Mouse (Mus musculus): Measurements from ENCODE around the gene Tars. TPM values are rescaled to one million over a fixed set of nuclear protein-coding genes. Genes with fewer than 3 reads are reported as not detected.

Gene Tars
- polyA plus RNA-seq, 1 experiment from 2014 or later: 58.9 TPM

DNA sequence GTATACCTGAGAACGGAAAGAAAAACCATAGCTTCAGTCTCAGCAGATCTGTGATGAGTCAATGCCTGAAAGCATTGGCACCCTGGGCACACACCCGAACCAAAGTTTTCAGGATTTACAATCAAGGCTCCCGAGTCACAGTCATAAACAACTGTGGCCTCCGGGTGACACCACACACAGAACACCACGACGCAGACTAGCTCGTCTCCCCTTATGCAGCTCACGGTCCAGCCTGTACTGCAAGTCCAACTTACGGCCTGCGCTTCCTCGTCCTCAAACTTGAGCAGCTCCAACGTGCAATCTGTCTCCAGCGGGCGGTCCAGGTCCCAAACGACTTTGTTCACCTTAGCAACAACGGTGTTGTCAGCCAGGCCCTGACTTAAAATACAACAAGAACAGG is 6.6 kb downstream of the Tars start:
- Histone ChIP-seq H3K36me3 (peaks cover 36% of the 10 kb centered on the region), H3K4me2 (no peak overlapping the region), H3K27me3 (replicated peaks) (no peaks in the 10 kb centered on the region), H3K4me3 (replicated peaks) (no peak overlapping the region), H3K27ac (no peak overlapping the region), H3K9ac (no peak overlapping the region), H3K9me3 (no peaks in the 10 kb centered on the region), H3K4me1 (no peaks in the 10 kb centered on the region)
- WGBS: 92% methylated on average over 16 of the region's 16 CpGs
- no peak for ATAC-seq (ENCODE audit: insufficient read depth, low FRiP score, low read depth)

DNA sequence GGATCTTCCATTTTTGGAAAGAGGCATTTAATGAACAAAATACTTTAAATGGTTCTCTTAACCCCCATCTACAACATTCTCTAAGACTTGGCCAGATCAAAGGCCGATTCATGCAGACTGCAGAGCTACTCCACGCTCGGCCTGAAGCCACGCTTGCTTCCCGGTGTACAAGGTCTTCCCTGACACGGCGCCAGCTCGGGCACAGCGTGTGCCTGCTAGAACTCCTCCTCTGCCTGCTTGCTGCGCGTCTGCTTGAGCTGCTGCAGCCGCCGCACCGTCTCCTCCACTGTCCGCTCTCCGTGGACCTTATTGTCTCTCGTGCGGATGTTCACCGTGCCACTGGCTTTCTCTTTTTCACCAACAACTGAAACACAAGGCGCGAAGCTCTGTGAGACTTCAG is 15.7 kb downstream of the Tars start:
- Histone ChIP-seq H3K36me3 (peaks cover 33% of the 10 kb centered on the region), H3K4me1 (no peaks in the 10 kb centered on the region), H3K9me3 (no peaks in the 10 kb centered on the region), H3K4me3 (replicated peaks) (no peak overlapping the region), H3K27me3 (replicated peaks) (no peaks in the 10 kb centered on the region), H3K27ac (no peak overlapping the region), H3K9ac (no peak overlapping the region), H3K4me2 (no peak overlapping the region)
- ATAC-seq (ENCODE audit: insufficient read depth, low FRiP score, low read depth): no peak
- WGBS: 97% methylated on average over 21 of the region's 21 CpGs

GRCm38 (mm10) chr15:11382585-11382984 is 16.9 kb downstream of the Tars start:
- Histone ChIP-seq H3K27me3 (replicated peaks) (no peaks in the 10 kb centered on the region), H3K4me3 (replicated peaks) (no peak overlapping the region), H3K4me2 (no peak overlapping the region), H3K9me3 (no peaks in the 10 kb centered on the region), H3K27ac (no peak overlapping the region), H3K36me3 (peaks cover 26% of the 10 kb centered on the region), H3K4me1 (no peaks in the 10 kb centered on the region), H3K9ac (no peak overlapping the region)
- 77% methylated on average over 12 of the region's 12 CpGs for WGBS
- no peak for ATAC-seq (ENCODE audit: insufficient read depth, low FRiP score, low read depth)

DNA sequence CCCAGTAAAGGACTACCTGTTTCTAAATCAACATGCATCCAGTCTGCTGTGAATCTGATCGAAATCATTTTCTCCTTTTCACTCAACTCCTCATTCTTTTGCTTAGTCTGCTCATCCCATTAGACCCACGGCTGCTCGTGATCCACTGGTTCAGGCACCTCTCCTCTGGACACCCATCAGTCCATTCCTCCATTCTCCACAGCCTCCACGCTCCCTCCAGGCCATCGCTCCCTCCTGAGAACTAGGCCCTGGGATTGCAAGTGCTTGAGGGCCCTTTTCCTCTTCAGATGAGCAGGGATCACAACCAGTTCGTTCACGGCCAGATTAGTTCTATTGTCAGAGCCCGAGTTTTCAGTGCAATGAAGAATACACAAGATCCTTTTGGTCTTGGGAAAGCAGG is 18.8 kb downstream of the Tars start:
- no peak for ATAC-seq (ENCODE audit: insufficient read depth, low FRiP score, low read depth)
- no peak overlapping the region for H3K27ac ChIP-seq
- WGBS: 80% methylated on average over 8 of the region's 8 CpGs
- no peaks in the 10 kb centered on the region for H3K4me1 ChIP-seq
- peaks cover 18% of the 10 kb centered on the region for H3K36me3 ChIP-seq
- H3K27me3 ChIP-seq (replicated peaks): no peaks in the 10 kb centered on the region
- no peak overlapping the region for H3K4me3 ChIP-seq (replicated peaks)
- no peak overlapping the region for H3K9ac ChIP-seq
- H3K4me2 ChIP-seq: no peak overlapping the region
- no peaks in the 10 kb centered on the region for H3K9me3 ChIP-seq

DNA sequence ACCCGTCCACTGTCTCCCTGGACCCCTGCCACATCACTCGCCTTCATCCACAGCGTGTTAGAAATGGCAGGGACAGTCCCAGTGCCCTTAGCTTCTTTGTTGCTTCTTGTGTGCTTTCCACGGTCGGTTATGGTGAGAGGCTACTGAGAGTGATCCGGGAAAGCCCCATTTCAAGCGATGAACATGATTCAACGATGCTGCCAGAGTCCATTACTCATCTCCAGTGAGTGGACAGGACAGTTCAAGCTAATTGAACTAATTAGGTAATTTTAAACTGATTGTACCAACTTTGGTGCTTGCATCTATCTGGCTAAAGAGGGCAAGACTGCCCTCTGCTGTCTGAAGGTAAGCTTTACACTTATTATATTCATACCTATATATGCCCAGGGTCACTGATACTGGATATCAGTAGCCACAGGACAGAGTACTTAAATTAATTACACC is 19.4 kb downstream of the Tars start:
- Histone ChIP-seq H3K9me3 (no peaks in the 10 kb centered on the region), H3K9ac (no peak overlapping the region), H3K27me3 (replicated peaks) (no peaks in the 10 kb centered on the region), H3K4me3 (replicated peaks) (no peak overlapping the region), H3K36me3 (peaks cover 14% of the 10 kb centered on the region), H3K27ac (no peak overlapping the region), H3K4me2 (no peak overlapping the region), H3K4me1 (no peaks in the 10 kb centered on the region)
- WGBS: 39% methylated on average over 8 of the region's 8 CpGs
- no peak for ATAC-seq (ENCODE audit: insufficient read depth, low FRiP score, low read depth)

- H3K4me1 ChIP-seq: no peaks in the 10 kb centered on the region
- 75% methylated on average over 8 of the region's 8 CpGs for WGBS
- H3K4me3 ChIP-seq (replicated peaks): no peak overlapping the region
- no peak overlapping the region for H3K4me2 ChIP-seq
- no peak overlapping the region for H3K9ac ChIP-seq
- no peak overlapping the region for H3K27ac ChIP-seq
- ATAC-seq (ENCODE audit: insufficient read depth, low FRiP score, low read depth): no peak
- no peaks in the 10 kb centered on the region for H3K27me3 ChIP-seq (replicated peaks)
- no peaks in the 10 kb centered on the region for H3K9me3 ChIP-seq
- H3K36me3 ChIP-seq: peaks cover 9% of the 10 kb centered on the region
These were observed 19.9 kb downstream of the Tars start for GRCm38 (mm10) chr15:11379431-11380086.

DNA sequence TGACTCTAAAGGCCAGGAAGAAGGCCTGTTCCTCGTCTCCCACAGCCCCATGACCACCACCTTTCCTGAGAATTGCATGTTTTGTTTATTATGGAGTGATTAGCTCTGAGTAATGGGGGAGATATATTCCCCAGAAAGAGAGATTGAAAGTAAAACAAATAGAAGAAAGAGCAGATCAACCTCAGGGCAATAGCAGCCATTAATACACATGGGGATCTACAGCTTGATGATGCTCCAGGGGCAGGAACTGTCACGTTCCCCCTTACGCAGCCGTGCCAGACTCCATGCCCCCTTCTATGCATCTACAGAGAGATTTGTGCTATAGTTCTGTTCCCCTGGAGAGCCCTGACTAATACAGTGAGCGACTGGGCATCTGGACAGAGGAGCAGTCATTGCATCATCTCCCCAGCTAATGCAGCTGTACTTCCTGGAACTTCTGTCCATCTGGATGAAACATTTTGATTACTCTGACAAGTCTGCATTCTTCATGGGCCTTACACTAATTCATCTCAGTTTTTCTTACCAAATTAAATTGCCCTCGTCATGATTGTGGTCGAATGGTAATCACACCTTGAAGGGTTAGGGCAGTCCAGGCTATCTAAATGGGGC is 28.9 kb downstream of the Tars start:
- H3K4me2 ChIP-seq: no peak overlapping the region
- WGBS: 64% methylated on average over 7 of the region's 7 CpGs
- ATAC-seq (ENCODE audit: insufficient read depth, low FRiP score, low read depth): no peak

DNA sequence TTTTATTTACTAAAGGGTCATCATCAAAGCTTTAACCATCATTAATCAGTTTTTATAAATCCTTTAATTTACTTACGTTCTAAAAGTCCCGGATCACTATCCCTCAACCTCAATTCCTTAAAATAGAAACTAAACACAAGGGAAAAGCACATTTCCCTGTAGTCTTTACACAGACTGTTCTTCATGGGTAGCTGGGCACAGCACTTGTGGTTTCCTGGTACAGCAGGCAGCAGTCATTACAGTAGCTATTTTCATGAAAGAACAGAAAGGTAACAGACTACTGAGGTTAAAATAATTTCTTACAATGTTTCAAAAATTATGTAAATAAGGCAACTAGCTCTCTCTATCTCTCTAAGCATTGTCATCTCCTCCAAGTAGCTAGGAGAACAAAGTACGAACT is 29.9 kb downstream of the Tars start:
- 55% methylated on average over 3 of the region's 3 CpGs for WGBS
- no peaks in the 10 kb centered on the region for H3K9me3 ChIP-seq
- no peak overlapping the region for H3K4me3 ChIP-seq (replicated peaks)
- H3K27ac ChIP-seq: no peak overlapping the region
- no peak for ATAC-seq (ENCODE audit: insufficient read depth, low FRiP score, low read depth)
- H3K4me1 ChIP-seq: no peaks in the 10 kb centered on the region
- no peaks in the 10 kb centered on the region for H3K27me3 ChIP-seq (replicated peaks)
- H3K36me3 ChIP-seq: no peaks in the 10 kb centered on the region
- H3K9ac ChIP-seq: no peak overlapping the region
- no peak overlapping the region for H3K4me2 ChIP-seq

More for the DNA sequence above, 28.9 kb downstream of the Tars start:
- Histone ChIP-seq H3K4me1 (no peaks in the 10 kb centered on the region), H3K27ac (no peak overlapping the region), H3K36me3 (no peaks in the 10 kb centered on the region), H3K9me3 (no peaks in the 10 kb centered on the region), H3K4me3 (replicated peaks) (no peak overlapping the region), H3K27me3 (replicated peaks) (no peaks in the 10 kb centered on the region), H3K9ac (no peak overlapping the region)

DNA sequence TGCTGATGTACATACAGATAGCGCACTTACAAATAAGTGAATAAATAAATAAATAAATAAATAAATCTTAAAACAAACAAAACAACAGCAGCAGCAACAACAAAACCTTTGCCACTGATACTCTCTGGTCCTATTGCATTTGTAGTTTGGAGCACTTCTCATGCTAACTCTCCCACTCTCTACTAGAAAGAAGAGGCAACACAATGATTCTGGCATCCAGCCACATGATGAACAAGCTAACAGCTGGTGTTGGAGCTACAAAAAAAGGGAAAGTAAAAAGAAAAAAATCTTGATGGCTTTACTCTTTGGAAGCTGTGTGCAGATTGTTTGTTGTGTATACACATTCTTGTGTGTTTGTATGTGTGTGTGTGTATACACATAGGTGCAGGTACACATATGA is 34.7 kb downstream of the Tars start:
- no peaks in the 10 kb centered on the region for H3K36me3 ChIP-seq
- H3K4me1 ChIP-seq: no peaks in the 10 kb centered on the region
- no peak overlapping the region for H3K4me2 ChIP-seq
- ATAC-seq (ENCODE audit: insufficient read depth, low FRiP score, low read depth): no peak
- H3K9me3 ChIP-seq: no peaks in the 10 kb centered on the region
- no peak overlapping the region for H3K4me3 ChIP-seq (replicated peaks)
- H3K27ac ChIP-seq: no peak overlapping the region
- WGBS: 90% methylated on average over 1 of the region's 1 CpGs
- no peak overlapping the region for H3K9ac ChIP-seq
- no peaks in the 10 kb centered on the region for H3K27me3 ChIP-seq (replicated peaks)

- no peak for ATAC-seq (ENCODE audit: insufficient read depth, low FRiP score, low read depth)
- no peak overlapping the region for H3K4me3 ChIP-seq (replicated peaks)
- no peaks in the 10 kb centered on the region for H3K9me3 ChIP-seq
- no peaks in the 10 kb centered on the region for H3K4me1 ChIP-seq
- H3K4me2 ChIP-seq: no peak overlapping the region
- H3K27ac ChIP-seq: no peak overlapping the region
- WGBS: 29% methylated on average over 2 of the region's 2 CpGs
- H3K27me3 ChIP-seq (replicated peaks): no peaks in the 10 kb centered on the region
- no peak overlapping the region for H3K9ac ChIP-seq
- no peaks in the 10 kb centered on the region for H3K36me3 ChIP-seq
These were observed 35.4 kb downstream of the Tars start for GRCm38 (mm10) chr15:11364112-11364511.

DNA sequence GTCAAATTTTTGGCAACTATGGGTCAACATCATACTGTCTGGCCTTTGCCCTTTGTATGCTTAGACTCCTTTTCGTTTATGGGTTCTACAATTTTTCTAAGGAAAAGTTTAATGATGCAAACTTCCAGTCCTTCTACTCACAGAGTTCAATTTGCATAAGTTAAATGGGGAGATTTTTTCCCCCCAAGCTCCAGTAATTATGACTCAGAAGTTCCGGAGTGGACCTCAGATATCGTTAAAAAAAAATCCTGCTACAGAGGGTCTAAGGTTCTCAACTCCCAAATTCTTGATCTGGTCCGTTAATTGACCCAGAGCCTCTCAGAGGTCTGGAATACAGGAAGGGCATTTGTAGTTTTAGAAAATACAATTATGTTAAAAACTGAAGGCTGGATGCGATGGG is 37.6 kb downstream of the Tars start:
- no peak overlapping the region for H3K4me3 ChIP-seq (replicated peaks)
- no peak for ATAC-seq (ENCODE audit: insufficient read depth, low FRiP score, low read depth)
- H3K27ac ChIP-seq: no peak overlapping the region
- no peaks in the 10 kb centered on the region for H3K27me3 ChIP-seq (replicated peaks)
- 79% methylated on average over 5 of the region's 5 CpGs for WGBS
- H3K9ac ChIP-seq: no peak overlapping the region
- no peaks in the 10 kb centered on the region for H3K4me1 ChIP-seq
- H3K4me2 ChIP-seq: no peak overlapping the region
- H3K9me3 ChIP-seq: no peaks in the 10 kb centered on the region
- H3K36me3 ChIP-seq: no peaks in the 10 kb centered on the region

DNA sequence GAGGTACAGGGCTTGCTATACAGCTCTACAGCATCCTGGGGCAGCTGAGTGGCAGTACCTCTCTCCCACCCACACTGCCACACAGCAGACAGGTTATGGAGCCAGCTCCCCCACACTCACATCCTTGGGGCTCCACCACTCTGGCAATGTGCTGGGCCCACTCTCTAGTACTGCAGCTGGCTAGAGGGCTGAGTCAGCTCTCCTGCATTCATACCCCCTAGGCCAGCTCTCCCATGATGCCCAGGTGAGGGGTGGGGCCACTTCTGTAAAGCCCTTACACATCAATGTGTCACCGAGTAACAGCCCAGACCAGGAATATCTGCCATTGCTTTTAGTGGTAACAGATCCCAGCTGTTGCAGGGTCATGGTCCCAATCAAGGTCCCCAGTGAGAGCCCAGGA is 38.6 kb downstream of the Tars start:
- Histone ChIP-seq H3K4me1 (no peaks in the 10 kb centered on the region), H3K9ac (no peak overlapping the region), H3K27me3 (replicated peaks) (no peaks in the 10 kb centered on the region), H3K36me3 (no peaks in the 10 kb centered on the region), H3K27ac (no peak overlapping the region), H3K4me2 (no peak overlapping the region), H3K9me3 (no peaks in the 10 kb centered on the region), H3K4me3 (replicated peaks) (no peak overlapping the region)
- 71% methylated on average over 1 of the region's 1 CpGs for WGBS
- ATAC-seq (ENCODE audit: insufficient read depth, low FRiP score, low read depth): no peak

DNA sequence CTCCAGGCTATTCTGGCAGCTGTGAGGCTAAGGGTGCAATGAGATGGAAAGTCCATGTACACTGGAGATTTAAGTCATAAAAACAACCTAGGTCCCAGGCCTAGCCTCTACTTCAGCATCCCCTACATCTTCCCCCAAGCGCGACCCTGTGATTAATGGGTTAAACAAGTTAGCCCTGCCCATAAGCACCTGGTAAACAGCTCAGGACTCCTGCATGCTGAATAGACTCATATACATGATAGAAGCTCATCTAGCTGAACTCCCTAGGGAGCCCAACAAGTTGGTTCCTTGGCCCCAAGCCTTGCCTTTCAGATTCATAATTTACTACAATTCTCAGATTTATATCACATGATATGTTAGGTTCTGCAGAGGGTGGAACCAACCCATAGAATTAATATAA is 42.0 kb downstream of the Tars start:
- no peak overlapping the region for H3K27ac ChIP-seq
- no peak overlapping the region for H3K4me2 ChIP-seq
- WGBS: 90% methylated on average over 2 of the region's 2 CpGs
- no peak for ATAC-seq (ENCODE audit: insufficient read depth, low FRiP score, low read depth)
- H3K36me3 ChIP-seq: no peaks in the 10 kb centered on the region
- no peak overlapping the region for H3K9ac ChIP-seq
- no peaks in the 10 kb centered on the region for H3K9me3 ChIP-seq
- no peak overlapping the region for H3K4me3 ChIP-seq (replicated peaks)
- H3K4me1 ChIP-seq: no peaks in the 10 kb centered on the region
- H3K27me3 ChIP-seq (replicated peaks): no peaks in the 10 kb centered on the region

Data from stomach, embryonic 15.5 days (tissue).